Mouse (Mus musculus) kidney, adult 2 months (tissue): Measurements from ENCODE around the gene Kcnh4. TPM values are rescaled to one million over a fixed set of nuclear protein-coding genes. Genes with fewer than 3 reads are reported as not detected.
A peak's percentile ranks its signal among the peaks of the same experiment; 100 is the strongest.

ENCODE experiments used
- DNase-seq: peaks from one replicate; pipeline ENCODE4 v3.0.0; 2021
- H3K27ac ChIP-seq: fragments of 200-500 bp; 2 replicates; pipeline ENCODE4 v1.5.1; 2012; ENCODE audit warnings: low read depth, low read length, control low read depth, inconsistent platforms; ENCODE audit not compliant: insufficient read depth
- H3K27me3 ChIP-seq: fragments of 200-500 bp; replicated peaks from 2 replicates; pipeline ENCODE4 v1.6.1; 2012; ENCODE audit warnings: mild to moderate bottlenecking, moderate library complexity, low read length, inconsistent platforms; ENCODE audit not compliant: control insufficient read depth, insufficient read depth
- H3K36me3 ChIP-seq: fragments of 200-500 bp; 2 replicates; pipeline ENCODE4 v1.6.1; 2012; ENCODE audit warnings: mild to moderate bottlenecking, moderate library complexity, low read length, inconsistent platforms; ENCODE audit not compliant: control insufficient read depth, insufficient read depth
- H3K4me1 ChIP-seq: fragments of 200-500 bp; 2 replicates; pipeline ENCODE4 v1.6.1; 2011; ENCODE audit warnings: low read length; ENCODE audit not compliant: control insufficient read depth, insufficient read depth
- H3K4me3 ChIP-seq: fragments of 200-500 bp; 2 replicates; pipeline ENCODE4 v1.5.1; 2011; ENCODE audit warnings: mild to moderate bottlenecking, low read depth, low read length, control low read depth; ENCODE audit not compliant: insufficient read depth
- CTCF ChIP-seq: fragments of 200-500 bp; conservative IDR thresholded peaks from 2 replicates; pipeline ENCODE4 v1.5.1; 2011; ENCODE audit warnings: low read depth, mild to moderate bottlenecking, control low read depth, low read length, moderate library complexity, mixed read lengths; ENCODE audit not compliant: insufficient read depth, insufficient read length
- POLR2A ChIP-seq: fragments of 200-500 bp; IDR thresholded peaks from one replicate; pipeline ENCODE4 v1.6.1; 2011; ENCODE audit warnings: low read depth, low read length, control low read depth
- WGBS: fragments of 180-500 bp; shearing (Covaris S2); methylation state at CpG from one replicate; pipeline ENCODE4 v1.1.7; 2018; 5-methylcytosine and 5-hydroxymethylcytosine counted together
- polyA plus RNA-seq: library from polyadenylated mRNA; depleted of rRNA; stranded (reverse); fragments of >200 nt; gene quantifications from 2 replicates; pipeline ENCODE4 v1.2.3, GENCODE M21; 2012

The Kcnh4 gene
- polyA plus RNA-seq, 1 experiment: 0.08 TPM

DNA sequence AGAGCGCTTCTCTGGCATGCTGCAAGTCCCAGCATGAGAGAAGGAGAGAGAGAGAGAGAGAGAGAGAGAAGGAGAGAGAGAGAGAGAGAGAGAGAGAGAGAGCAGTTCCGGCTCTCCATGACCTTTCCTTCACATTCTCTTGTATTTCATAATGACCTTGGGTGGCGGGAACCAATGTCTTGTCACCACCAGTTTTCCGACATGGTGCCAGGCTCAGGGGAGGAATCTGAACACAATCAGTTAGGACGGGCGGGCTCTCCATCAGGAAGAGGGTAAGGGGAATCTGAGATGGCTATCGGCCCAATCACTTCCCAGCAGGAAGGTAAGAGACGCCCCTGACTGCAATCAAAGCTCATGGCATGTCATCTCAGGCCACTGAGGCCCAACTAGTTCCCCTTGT is 20.5 kb upstream of the Kcnh4 start:
- Histone ChIP-seq H3K36me3 (no peaks in the 10 kb centered on the region; the same call in 1 of the 2 replicates), H3K4me1 (peaks cover 4% of the 10 kb centered on the region; the same call in 1 of the 2 replicates), H3K4me3 (no peak overlapping the region), H3K27ac (no peak overlapping the region), H3K27me3 (no peaks in the 10 kb centered on the region)
- WGBS: 82% methylated on average over 8 of the region's 8 CpGs
- no peak for DNase-seq
- no peak for TF ChIP-seq CTCF
- TF ChIP-seq POLR2A: no peak

DNA sequence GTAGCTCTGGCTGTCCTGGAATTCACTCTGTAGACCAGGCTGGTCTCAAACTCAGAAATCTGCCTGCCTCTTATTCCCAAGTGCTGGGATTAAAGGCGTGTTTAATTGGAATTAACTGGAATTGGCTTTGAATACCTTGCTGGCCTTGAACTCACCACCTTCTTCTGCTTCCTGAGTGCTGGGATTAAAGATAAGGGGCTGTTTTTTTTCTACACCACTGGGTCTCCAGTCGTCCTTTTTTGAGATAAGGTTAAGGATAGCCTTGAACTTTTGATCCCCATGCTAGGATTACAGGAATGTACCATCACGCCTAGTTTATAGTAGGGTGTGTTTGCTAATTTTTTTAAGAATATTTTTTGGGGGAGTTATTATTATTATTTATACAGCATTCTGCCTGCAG is 18.3 kb upstream of the Kcnh4 start:
- H3K36me3 ChIP-seq: no peaks in the 10 kb centered on the region
- H3K27ac ChIP-seq: no peak overlapping the region
- DNase-seq: no peak
- no peaks in the 10 kb centered on the region for H3K27me3 ChIP-seq
- TF ChIP-seq POLR2A (no peak), CTCF (no peak)
- 77% methylated on average over 3 of the region's 3 CpGs for WGBS
- H3K4me1 ChIP-seq: peaks cover 4% of the 10 kb centered on the region; the same call in 1 of the 2 replicates
- no peak overlapping the region for H3K4me3 ChIP-seq

DNA sequence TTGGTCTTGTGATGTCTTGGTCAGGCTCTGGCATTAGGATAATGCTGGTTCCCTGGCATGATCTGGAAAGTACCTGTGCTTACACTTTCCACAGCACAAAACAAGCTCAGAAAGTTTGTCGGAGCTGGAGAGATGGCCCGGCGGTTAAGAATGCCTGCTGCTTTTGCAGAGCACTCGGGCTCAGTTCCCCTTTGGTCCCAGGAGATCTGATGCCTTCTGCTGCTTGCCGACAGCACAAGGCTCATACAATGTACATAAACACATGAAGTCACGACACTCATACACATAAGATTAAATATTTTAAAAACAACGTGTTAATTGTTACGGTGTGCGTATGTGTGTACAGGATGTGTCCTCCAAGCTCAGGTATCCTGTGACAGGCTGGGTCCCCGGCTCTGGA is 16.2 kb upstream of the Kcnh4 start:
- WGBS: 87% methylated on average over 10 of the region's 10 CpGs
- Histone ChIP-seq H3K27me3 (no peaks in the 10 kb centered on the region), H3K27ac (no peak overlapping the region), H3K4me1 (peaks cover 4% of the 10 kb centered on the region; the same call in 1 of the 2 replicates), H3K4me3 (no peak overlapping the region), H3K36me3 (no peaks in the 10 kb centered on the region)
- DNase-seq: no peak
- TF ChIP-seq CTCF (no peak), POLR2A (no peak)

DNA sequence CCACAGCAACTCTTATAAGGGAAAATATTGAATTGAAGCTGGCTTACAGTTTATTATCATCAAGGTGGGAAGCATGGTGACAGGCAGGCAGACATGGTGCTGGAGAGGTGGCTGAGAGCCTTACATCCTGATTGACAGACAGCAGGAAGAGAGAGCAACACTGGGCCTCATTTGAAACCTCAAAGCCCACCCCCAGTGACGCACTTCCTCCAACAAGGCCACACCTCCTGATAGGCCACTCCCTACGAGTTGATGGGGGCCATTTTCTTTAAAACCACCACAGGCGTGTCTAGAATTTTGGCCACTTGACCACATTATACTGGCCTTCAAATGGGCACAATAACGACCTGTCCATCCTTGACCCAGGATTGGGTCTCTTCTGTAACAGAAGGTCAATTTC is 14.5 kb upstream of the Kcnh4 start:
- H3K27me3 ChIP-seq: no peaks in the 10 kb centered on the region
- no peak overlapping the region for H3K27ac ChIP-seq
- no peak for TF ChIP-seq CTCF
- TF ChIP-seq POLR2A: no peak
- whole genome bisulfite sequencing: 88% methylated on average over 4 of the region's 4 CpGs
- no peak for DNase-seq
- H3K4me1 ChIP-seq: peaks cover 12% of the 10 kb centered on the region; the same call in 1 of the 2 replicates
- H3K36me3 ChIP-seq: no peaks in the 10 kb centered on the region
- no peak overlapping the region for H3K4me3 ChIP-seq

DNA sequence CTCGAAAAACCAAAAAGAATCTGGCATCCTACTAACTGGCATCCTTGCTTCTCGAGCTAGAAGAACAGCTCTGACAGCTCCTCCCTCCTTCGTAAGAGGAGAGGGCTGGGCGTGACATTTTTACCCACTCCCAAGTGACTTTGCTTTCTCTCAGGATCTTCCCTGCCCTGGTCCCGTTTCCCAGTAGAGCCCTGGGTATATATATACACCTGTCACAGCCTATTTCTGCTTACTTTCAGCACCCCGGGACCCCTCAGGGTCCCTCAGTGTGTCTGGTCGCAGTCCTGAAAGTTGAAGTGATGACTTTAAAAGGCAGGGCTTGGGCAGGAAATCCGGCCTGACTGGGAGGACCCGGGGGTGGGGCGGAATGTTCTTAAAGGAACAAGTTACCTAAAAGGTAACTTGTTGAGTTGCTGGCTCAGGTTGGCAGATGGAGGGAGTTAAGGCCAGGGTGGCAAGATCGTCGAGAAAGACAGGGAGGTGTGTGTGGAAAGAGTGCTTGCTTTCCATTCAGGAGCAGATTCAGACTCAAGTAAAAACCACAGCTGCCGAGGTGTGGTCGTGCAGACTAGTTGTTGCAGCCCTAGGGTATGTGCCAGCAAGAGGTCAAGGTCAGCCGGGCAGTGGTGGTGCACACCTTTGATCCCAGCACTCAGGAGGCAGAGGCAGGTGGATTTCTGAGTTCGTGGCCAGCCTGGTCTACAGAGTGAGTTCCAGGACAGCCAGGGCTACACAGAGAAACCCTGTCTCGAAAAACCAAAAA is 11.1 kb upstream of the Kcnh4 start, which contains the start of gene Ghdc:
Gene Ghdc, minus strand, starts transcription at position 312 of the 763 bp plus-strand sequence.
- TF ChIP-seq POLR2A: no peak
- TF ChIP-seq CTCF: no peak
- Histone ChIP-seq H3K4me3 (peak within 1 kb of the TSS; percentile 84), H3K27ac (peak within 1 kb of the TSS; percentile 93), H3K27me3 (no peaks in the 10 kb centered on the region), H3K4me1 (peaks cover 19% of the 10 kb centered on the region; the same call in 1 of the 2 replicates), H3K36me3 (no peaks in the 10 kb centered on the region)
- peak; percentile 95 for DNase-seq
- 9% methylated on average over 17 of the region's 17 CpGs for WGBS

DNA sequence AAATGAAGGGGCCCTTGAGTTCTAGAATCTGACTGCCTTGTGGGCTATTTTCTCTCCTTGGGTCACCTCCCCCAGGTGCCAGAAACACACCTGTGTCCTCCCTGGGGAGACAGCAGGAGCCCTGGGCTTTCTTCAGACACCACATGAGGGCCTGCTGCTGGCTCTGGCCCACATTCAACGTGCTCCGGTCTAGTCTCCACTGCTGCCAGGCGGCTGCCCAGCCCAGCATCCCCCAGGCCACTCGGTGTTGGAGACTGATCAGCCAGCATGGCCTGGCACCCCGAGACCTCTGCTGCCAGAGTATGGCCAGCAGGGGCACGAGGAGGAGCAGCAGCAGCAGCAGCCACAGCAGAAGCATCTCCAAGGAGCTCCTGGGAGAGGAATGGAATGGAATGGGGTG is 10.2 kb upstream of the Kcnh4 start:
- 36% methylated on average over 6 of the region's 6 CpGs for WGBS
- Histone ChIP-seq H3K27ac (no peak overlapping the region), H3K27me3 (no peaks in the 10 kb centered on the region), H3K36me3 (no peaks in the 10 kb centered on the region), H3K4me1 (peaks cover 19% of the 10 kb centered on the region; the same call in 1 of the 2 replicates), H3K4me3 (peak overlapping the region; percentile 84)
- TF ChIP-seq POLR2A (no peak), CTCF (no peak)
- no peak for DNase-seq

DNA sequence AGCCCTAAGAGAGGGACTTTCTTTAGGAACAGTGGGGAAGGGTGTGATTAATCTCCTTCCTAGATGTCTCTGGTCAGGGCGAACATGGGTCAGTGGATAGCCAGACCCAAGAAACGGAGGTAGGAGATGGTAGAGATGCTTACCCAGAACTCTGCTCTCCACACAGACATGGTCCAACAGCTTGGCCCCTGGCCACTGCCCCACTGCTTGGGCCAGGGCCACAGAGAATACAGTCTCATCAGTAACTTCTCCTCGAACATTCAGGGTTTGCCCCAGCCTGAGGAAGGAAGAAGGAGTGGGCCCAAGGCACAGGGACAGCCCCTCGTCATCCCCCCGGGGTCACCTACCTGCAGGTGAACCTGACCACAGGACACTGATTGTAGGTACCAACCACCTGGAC is 8.1 kb upstream of the Kcnh4 start:
- DNase-seq: peak; percentile 80
- 75% methylated on average over 5 of the region's 5 CpGs for WGBS
- TF ChIP-seq POLR2A (no peak), CTCF (no peak)
- Histone ChIP-seq H3K4me3 (no peak overlapping the region), H3K36me3 (no peaks in the 10 kb centered on the region), H3K27ac (no peak overlapping the region), H3K4me1 (peaks cover 19% of the 10 kb centered on the region; the same call in 1 of the 2 replicates), H3K27me3 (no peaks in the 10 kb centered on the region)
